Mouse (Mus musculus) ES-Bruce4 (cell line): ENCODE data around the gene Rps29.

ENCODE experiments used
- CTCF ChIP-seq: IDR thresholded peaks from one replicate; pipeline ENCODE4 v1.8.1; 2011; ENCODE audit warnings: low read depth, low read length
- EP300 ChIP-seq: IDR thresholded peaks from 2 replicates; pipeline ENCODE4 v1.6.1; 2011; ENCODE audit warnings: low read depth, low read length; ENCODE audit not compliant: insufficient read depth

GRCm38 (mm10) chr12:69208520-69208919 lies 49.5 kb upstream of the Rps29 start:
- TF ChIP-seq EP300 (no peak), CTCF (peak; percentile 15)
